Mouse (Mus musculus): ENCODE data around the gene Fam193a.

GRCm38 (mm10) chr5:34533066-34533465 lies 163.3 kb downstream of the Fam193a start:
- TF ChIP-seq CTCF (IDR thresholded peaks at IDR 0.05; ENCODE audit: borderline replicate concordance, insufficient read depth, low read length) = no peak
- no peak for TF ChIP-seq POLR2A (IDR thresholded peaks at IDR 0.05; ENCODE audit: low read depth, low read length)

Data from embryonic fibroblast, embryonic 13.5 days (primary cell).